Mouse (Mus musculus): ENCODE results near the gene Gnai2. TPM values are rescaled to one million over a fixed set of nuclear protein-coding genes. Genes with fewer than 3 reads are reported as not detected.
A peak's percentile ranks its signal among the peaks of the same experiment; 100 is the strongest.
"Not testable (repeated sequence)": the region's sequence is repeated elsewhere in the genome, so short reads cannot be mapped to it uniquely, and the experiment has no call there.

The Gnai2 gene
- polyA plus RNA-seq, 1 experiment from 2014 or later = 397 TPM

DNA sequence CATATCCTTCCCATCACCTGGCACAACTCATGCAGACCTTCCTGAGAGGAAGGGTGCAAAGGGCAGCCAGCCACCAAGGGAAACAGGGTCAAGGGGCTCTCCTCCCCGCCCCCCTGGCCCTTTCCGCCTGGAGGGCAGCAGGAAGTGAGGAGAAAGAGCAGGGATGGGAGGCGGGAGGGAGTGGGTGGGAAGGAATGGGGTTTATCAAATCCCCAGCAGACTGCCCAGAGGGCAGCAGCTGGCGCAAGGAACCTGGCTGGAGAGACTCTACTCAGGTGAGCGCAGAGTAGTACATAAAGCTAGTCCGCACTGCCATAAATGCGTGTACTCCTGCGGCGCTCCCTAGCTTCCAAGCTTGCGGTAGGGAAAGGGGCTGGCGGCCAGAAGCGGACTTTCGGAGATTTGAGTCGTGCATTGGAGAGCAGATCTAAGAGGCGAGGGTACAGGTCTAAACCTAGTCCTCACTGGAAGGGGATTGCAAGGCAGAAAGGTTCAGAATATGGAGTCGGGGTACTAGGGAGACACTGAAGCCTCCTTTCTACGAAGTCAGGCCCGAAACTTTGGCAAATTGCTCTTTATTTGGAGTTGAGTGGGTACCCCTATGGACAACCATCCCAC is 67.4 kb downstream of the Gnai2 start, which contains the start of gene Hyal2:
Gene Hyal2 (plus strand): TSS at position 244 of the 618 bp plus-strand sequence.
- peak within 1 kb of the TSS; percentile 79 for H3K4me3 ChIP-seq
- peak within 1 kb of the TSS; percentile 95 for H3K4me2 ChIP-seq
- 3% methylated on average over 18 of the region's 18 CpGs for WGBS
- peaks cover 47% of the 10 kb centered on the region for H3K36me3 ChIP-seq (ENCODE audit: poor library complexity, severe bottlenecking)
- no peaks in the 10 kb centered on the region for H3K9me3 ChIP-seq (replicated peaks)
- peak within 1 kb of the TSS; percentile 89 for H3K9ac ChIP-seq
- no peaks in the 10 kb centered on the region for H3K27me3 ChIP-seq
- no peak for ATAC-seq
- peaks cover 68% of the 10 kb centered on the region for H3K4me1 ChIP-seq
- peak within 1 kb of the TSS; percentile 87 for H3K27ac ChIP-seq

DNA sequence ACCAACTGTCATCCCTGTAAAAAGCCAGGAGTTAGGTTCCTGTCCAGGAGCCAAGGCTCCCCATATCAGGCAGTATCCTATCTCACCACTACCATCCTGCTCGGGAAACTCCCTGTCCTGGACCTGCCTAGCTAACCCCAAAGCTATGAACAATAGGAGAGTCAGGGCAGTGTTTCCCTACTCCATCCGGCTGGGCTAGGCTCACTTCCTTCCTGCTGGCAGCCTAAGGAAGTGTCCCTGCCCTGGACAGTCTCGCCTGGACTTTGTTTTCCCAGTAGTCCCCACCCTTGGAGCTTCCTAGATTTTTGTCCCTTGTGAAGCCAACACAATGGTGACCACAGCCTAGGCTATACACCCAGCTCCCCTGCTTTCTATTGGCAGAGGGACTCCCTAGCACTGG is 68.3 kb downstream of the Gnai2 start:
- Histone ChIP-seq H3K4me1 (peaks cover 66% of the 10 kb centered on the region), H3K36me3 (ENCODE audit: poor library complexity, severe bottlenecking) (peaks cover 42% of the 10 kb centered on the region), H3K9ac (no peak overlapping the region), H3K4me2 (no peak overlapping the region), H3K27me3 (no peaks in the 10 kb centered on the region), H3K9me3 (replicated peaks) (no peaks in the 10 kb centered on the region), H3K4me3 (no peak overlapping the region), H3K27ac (peak overlapping the region; percentile 25; the same call in 1 of the 2 replicates)
- 56% methylated on average over 3 of the region's 3 CpGs for WGBS
- ATAC-seq = no peak

DNA sequence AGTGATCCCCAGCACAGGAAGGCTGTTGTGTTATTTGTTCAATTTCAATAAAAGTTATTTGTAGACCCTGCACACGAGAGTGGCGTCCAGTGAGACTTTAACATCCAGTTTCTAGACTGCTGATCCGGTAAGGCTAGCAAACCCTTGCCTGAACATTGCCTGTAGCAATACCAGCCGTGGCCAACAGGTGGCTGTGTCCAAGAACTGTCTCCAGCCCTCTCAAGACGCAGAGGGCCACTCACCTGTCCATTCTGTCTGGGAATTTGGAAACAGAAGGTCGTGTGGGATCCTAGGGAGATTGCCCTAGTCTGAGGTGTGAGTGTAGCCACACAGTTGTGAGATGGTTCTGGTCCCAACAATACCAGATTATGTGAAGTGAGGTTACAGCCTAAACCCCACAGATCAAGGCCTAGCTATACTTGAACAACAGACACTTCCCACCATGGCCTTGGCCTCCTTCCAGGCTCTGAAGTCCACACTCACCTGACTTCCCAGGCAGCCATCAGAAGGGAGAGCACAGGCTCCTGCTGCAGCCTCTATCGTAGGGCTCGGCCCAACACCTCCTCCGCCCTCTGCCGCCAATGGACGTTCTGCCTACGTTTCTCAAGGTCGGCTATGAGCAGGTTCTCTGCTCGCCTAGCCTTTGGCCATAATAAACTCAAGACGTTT is 69.0 kb downstream of the Gnai2 start:
- 55% methylated on average over 15 of the region's 15 CpGs for WGBS
- no peak overlapping the region for H3K9ac ChIP-seq
- H3K4me3 ChIP-seq = peak overlapping the region; percentile 1; the same call in 1 of the 2 replicates
- 0 out of 2 replicates have a peak overlapping the region, but pooled peaks have one; percentile 10 for H3K4me2 ChIP-seq
- no peaks in the 10 kb centered on the region for H3K9me3 ChIP-seq (replicated peaks)
- peaks cover 60% of the 10 kb centered on the region for H3K4me1 ChIP-seq
- H3K27me3 ChIP-seq = no peaks in the 10 kb centered on the region
- peak overlapping the region; percentile 54; the same call in 1 of the 2 replicates for H3K27ac ChIP-seq
- peaks cover 42% of the 10 kb centered on the region for H3K36me3 ChIP-seq (ENCODE audit: poor library complexity, severe bottlenecking)
- ATAC-seq = no peak

DNA sequence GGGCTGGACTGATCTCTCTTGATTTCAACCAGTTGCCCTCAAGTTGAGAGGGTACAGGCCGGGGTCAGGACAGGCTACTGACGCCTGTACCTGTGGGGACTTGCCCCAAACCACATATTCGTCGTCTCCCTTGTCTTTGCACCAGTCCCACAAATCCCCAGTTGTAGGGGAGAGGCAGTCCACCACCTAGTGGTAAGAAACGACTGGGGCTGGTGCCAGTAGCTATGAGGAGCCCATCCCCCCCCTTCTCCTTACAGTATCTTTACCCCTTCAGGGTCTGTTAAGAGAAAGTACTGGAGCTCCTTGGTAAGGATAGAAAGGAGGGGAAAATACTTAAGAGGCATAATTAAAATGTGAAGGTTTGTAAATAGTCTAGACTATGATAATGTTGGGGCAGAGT is 69.6 kb downstream of the Gnai2 start:
- not testable (repeated sequence) for H3K27ac ChIP-seq; ATAC-seq; H3K27me3 ChIP-seq; H3K9me3 ChIP-seq (replicated peaks); H3K9ac ChIP-seq; H3K4me3 ChIP-seq; H3K4me2 ChIP-seq
- H3K36me3 ChIP-seq (ENCODE audit: poor library complexity, severe bottlenecking) = peaks cover 42% of the 10 kb centered on the region
- WGBS = 50% methylated on average over 5 of the region's 5 CpGs
- H3K4me1 ChIP-seq = peaks cover 54% of the 10 kb centered on the region

Other genes starting within 250 kb of the Gnai2 start
- 3.3 and 4.5 TPM in 2 replicates for gene Cacna2d2, start 235.8 kb downstream of the Gnai2 start, polyA plus RNA-seq (2015; fragmentation: Nextera tagmentation; extraction: Ambion mirVana)
- 36.9 TPM in 2 replicates for gene Tmem115, start 101.4 kb downstream of the Gnai2 start, polyA plus RNA-seq (2015; fragmentation: Nextera tagmentation; extraction: Ambion mirVana)
- 23.2 and 25.7 TPM in 2 replicates for gene Cyb561d2, start 93.2 kb downstream of the Gnai2 start, polyA plus RNA-seq (2015; fragmentation: Nextera tagmentation; extraction: Ambion mirVana)
- gene Nprl2, start 93.1 kb downstream of the Gnai2 start, polyA plus RNA-seq (2015; fragmentation: Nextera tagmentation; extraction: Ambion mirVana) = 59.0 and 61.9 TPM in 2 replicates
- 2.0 and 4.0 TPM in 2 replicates for gene Zmynd10, start 88.1 kb downstream of the Gnai2 start, polyA plus RNA-seq (2015; fragmentation: Nextera tagmentation; extraction: Ambion mirVana)
- gene Rassf1, start 83.8 kb downstream of the Gnai2 start, polyA plus RNA-seq (2015; fragmentation: Nextera tagmentation; extraction: Ambion mirVana) = 39.3 and 43.2 TPM in 2 replicates
- 80.7 and 84.8 TPM in 2 replicates for gene Tusc2, start 72.1 kb downstream of the Gnai2 start, polyA plus RNA-seq (2015; fragmentation: Nextera tagmentation; extraction: Ambion mirVana)
- 85.4 and 99.5 TPM in 2 replicates for gene Hyal2, start 67.4 kb downstream of the Gnai2 start, polyA plus RNA-seq (2015; fragmentation: Nextera tagmentation; extraction: Ambion mirVana)
- 8.4 and 8.5 TPM in 2 replicates for gene Hyal1, start 58.4 kb downstream of the Gnai2 start, polyA plus RNA-seq (2015; fragmentation: Nextera tagmentation; extraction: Ambion mirVana)
- 14.5 and 17.9 TPM in 2 replicates for gene Naa80, start 56.5 kb downstream of the Gnai2 start, polyA plus RNA-seq (2015; fragmentation: Nextera tagmentation; extraction: Ambion mirVana)
- 1.1 and 1.5 TPM in 2 replicates for gene Hyal3, start 54.5 kb downstream of the Gnai2 start, polyA plus RNA-seq (2015; fragmentation: Nextera tagmentation; extraction: Ambion mirVana)
- gene Ifrd2, start 47.7 kb downstream of the Gnai2 start, polyA plus RNA-seq (2015; fragmentation: Nextera tagmentation; extraction: Ambion mirVana) = 15.4 and 20.8 TPM in 2 replicates
- gene Sema3b, start 26.1 kb downstream of the Gnai2 start, polyA plus RNA-seq (2015; fragmentation: Nextera tagmentation; extraction: Ambion mirVana) = 1.8 and 2.0 TPM in 2 replicates
- 14.3 and 14.6 TPM in 2 replicates for gene Slc38a3, start 34.2 kb upstream of the Gnai2 start, polyA plus RNA-seq (2015; fragmentation: Nextera tagmentation; extraction: Ambion mirVana)
- 1.3 and 1.8 TPM in 2 replicates for gene Gnat1, start 44.3 kb upstream of the Gnai2 start, polyA plus RNA-seq (2015; fragmentation: Nextera tagmentation; extraction: Ambion mirVana)
- gene Sema3f, start 75.1 kb upstream of the Gnai2 start, polyA plus RNA-seq (2015; fragmentation: Nextera tagmentation; extraction: Ambion mirVana) = 6.8 and 7.7 TPM in 2 replicates
- gene Rbm5, start 135.6 kb upstream of the Gnai2 start, polyA plus RNA-seq (2015; fragmentation: Nextera tagmentation; extraction: Ambion mirVana) = 256 and 261 TPM in 2 replicates
- 125 and 129 TPM in 2 replicates for gene Rbm6, start 237.9 kb upstream of the Gnai2 start, polyA plus RNA-seq (2015; fragmentation: Nextera tagmentation; extraction: Ambion mirVana)